In the genomic region with DNA sequence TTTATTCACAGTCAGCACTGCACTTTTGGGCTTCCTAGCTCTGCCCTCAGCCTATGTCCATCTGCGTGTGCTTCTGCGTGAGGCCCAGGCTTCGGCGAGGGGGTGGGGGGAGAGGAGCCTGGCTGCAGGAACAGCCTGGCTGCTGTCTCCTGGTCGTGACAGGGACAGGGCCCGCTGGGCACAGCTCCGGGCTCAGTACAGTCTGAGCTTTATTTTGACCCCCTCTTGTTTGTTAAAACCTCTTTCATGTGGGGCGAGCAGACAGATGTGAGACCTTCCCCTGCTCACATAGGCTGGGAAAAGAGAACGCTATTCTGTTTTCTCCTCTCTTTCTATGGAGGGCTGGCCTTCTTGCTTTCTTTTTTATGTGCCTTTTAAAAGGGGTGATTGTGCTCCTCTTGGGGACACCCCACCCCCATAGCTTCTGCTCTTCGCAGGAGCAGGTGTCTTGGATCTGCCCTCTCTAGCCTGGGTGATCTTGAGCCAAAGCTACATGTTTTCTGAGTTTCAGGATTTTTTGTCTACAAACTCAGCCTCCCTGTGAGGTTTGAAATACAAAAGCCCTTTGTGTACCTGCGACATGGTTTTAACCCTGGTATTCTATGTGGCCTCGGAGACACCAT, we compare ENCODE assay signal across 17 mouse cellular contexts.
DNase-seq lines count a peak whose midpoint lies in the region; ATAC-seq and TF ChIP-seq lines count a peak whose summit lies in the region.
"Had no signal": no experiment of that assay in that cellular context is flagged by ENCODE, and none has a peak within 500 bp of the region (broad histone marks: within the 10 kb centered on the region; RNA-seq: fewer than 3 reads in every experiment).

No protein-coding gene starts in this region.

- no peak overlapping the region for H3K27ac ChIP-seq in hindbrain, embryonic 16.5 days (ENCODE audit: low read depth, low read length)
- no peak overlapping the region for H3K27ac ChIP-seq in hindbrain, embryonic 11.5 days (ENCODE audit: low read depth, low read length)
- 0 out of 2 replicates have a peak overlapping the region, but pooled peaks have one; percentile 27 for H3K27ac ChIP-seq in olfactory bulb, adult 2 months (ENCODE audit: insufficient read depth, low read depth, low read length)
- H3K27ac ChIP-seq: embryonic facial prominence, embryonic 15.5 days; liver, embryonic 12.5 days; stomach, embryonic 15.5 days had no signal

- no peak overlapping the region for H3K9ac ChIP-seq in hindbrain, embryonic 16.5 days (ENCODE audit: low read depth, low read length)
- no peak overlapping the region for H3K9ac ChIP-seq in hindbrain, embryonic 11.5 days (ENCODE audit: low read depth, low read length)
- H3K9ac ChIP-seq: embryonic facial prominence, embryonic 15.5 days; liver, embryonic 12.5 days; stomach, embryonic 15.5 days had no signal

- no peak for TF ChIP-seq POLR2A in olfactory bulb, adult 2 months (IDR thresholded peaks at IDR 0.05; ENCODE audit: insufficient read depth, low read depth, low read length)

- 78% methylated on average over 12 of the region's 12 CpGs for WGBS in hindbrain, embryonic 16.5 days
- WGBS in hindbrain, embryonic 11.5 days = 80% methylated on average over 12 of the region's 12 CpGs
- WGBS in olfactory bulb, adult 2 months = 47% methylated on average over 12 of the region's 12 CpGs

- peak; percentile 77 for ATAC-seq in hindbrain, embryonic 16.5 days
- no peak for ATAC-seq in hindbrain, embryonic 11.5 days (ENCODE audit: low FRiP score)
- ATAC-seq: inflammation-experienced regulatory T-cells, adult 6 months; liver, embryonic 12.5 days; lung, postnatal 0 days had no signal

- peak; percentile 16 for DNase-seq in cerebellum, adult 11 months
- DNase-seq in cerebellum, postnatal 14 days = no peak
- no peak for DNase-seq in hindbrain, embryonic 11.5 days (ENCODE audit: low spot score)
- peak; percentile 48 for DNase-seq in right cerebral cortex, adult 18-20 months
- DNase-seq in right cerebral cortex, postnatal 4 days = no peak
- no peak for DNase-seq in gastrocnemius, adult 18-20 months (ENCODE audit: low spot score)
- DNase-seq: heart, adult 18-20 months; heart, postnatal 10 days; kidney, postnatal 10 days; thymus, postnatal 36 days had no signal

- H3K9me3 ChIP-seq in hindbrain, embryonic 16.5 days (ENCODE audit: control insufficient read depth, low read length) = no peaks in the 10 kb centered on the region
- no peaks in the 10 kb centered on the region for H3K9me3 ChIP-seq in hindbrain, embryonic 11.5 days (ENCODE audit: control insufficient read depth, low read length)
- H3K9me3 ChIP-seq: embryonic facial prominence, embryonic 15.5 days; liver, embryonic 12.5 days; stomach, embryonic 15.5 days had no signal

- H3K4me1 ChIP-seq in hindbrain, embryonic 16.5 days (ENCODE audit: control insufficient read depth, insufficient read depth, low read depth, low read length) = no peaks in the 10 kb centered on the region
- no peaks in the 10 kb centered on the region for H3K4me1 ChIP-seq in hindbrain, embryonic 11.5 days (replicated peaks; ENCODE audit: control insufficient read depth, insufficient read depth, low read length)
- H3K4me1 ChIP-seq in olfactory bulb, adult 2 months (ENCODE audit: control insufficient read depth, insufficient read depth, low read length) = peaks cover 18% of the 10 kb centered on the region
- H3K4me1 ChIP-seq: embryonic facial prominence, embryonic 15.5 days; liver, embryonic 12.5 days; stomach, embryonic 15.5 days had no signal

- no peaks in the 10 kb centered on the region for H3K36me3 ChIP-seq in hindbrain, embryonic 16.5 days (ENCODE audit: control insufficient read depth, insufficient read depth, low read length)
- H3K36me3 ChIP-seq in hindbrain, embryonic 11.5 days (ENCODE audit: control insufficient read depth, insufficient read depth, low read length) = no peaks in the 10 kb centered on the region
- H3K36me3 ChIP-seq: embryonic facial prominence, embryonic 15.5 days; liver, embryonic 12.5 days; stomach, embryonic 15.5 days had no signal

- H3K4me2 ChIP-seq in hindbrain, embryonic 16.5 days (ENCODE audit: low read length) = no peak overlapping the region
- H3K4me2 ChIP-seq in hindbrain, embryonic 11.5 days (replicated peaks; ENCODE audit: low read depth, low read length) = no peak overlapping the region
- H3K4me2 ChIP-seq: embryonic facial prominence, embryonic 15.5 days; liver, embryonic 12.5 days; stomach, embryonic 15.5 days had no signal

- H3K27me3 ChIP-seq in hindbrain, embryonic 16.5 days (replicated peaks; ENCODE audit: control insufficient read depth, insufficient read depth, low read length) = no peaks in the 10 kb centered on the region
- no peaks in the 10 kb centered on the region for H3K27me3 ChIP-seq in hindbrain, embryonic 11.5 days (ENCODE audit: control insufficient read depth, insufficient read depth, low read length)
- H3K27me3 ChIP-seq: embryonic facial prominence, embryonic 15.5 days; liver, embryonic 12.5 days; stomach, embryonic 15.5 days had no signal

- no peak for TF ChIP-seq CTCF in olfactory bulb, adult 2 months (IDR thresholded peaks at IDR 0.05; ENCODE audit: insufficient read depth, low read depth, low read length)

- no peak overlapping the region for H3K4me3 ChIP-seq in hindbrain, embryonic 16.5 days (ENCODE audit: low read length)
- no peak overlapping the region for H3K4me3 ChIP-seq in hindbrain, embryonic 11.5 days (ENCODE audit: low read depth, low read length)
- no peak overlapping the region for H3K4me3 ChIP-seq in olfactory bulb, adult 2 months (ENCODE audit: insufficient read depth, low read depth, low read length)
- H3K4me3 ChIP-seq: embryonic facial prominence, embryonic 15.5 days; liver, embryonic 12.5 days; stomach, embryonic 15.5 days had no signal

Comparison
In these comparisons a context has a peak if more than half of its experiments do, and no peak if none do; other contexts are left out.
1. DNase-seq: peak in cerebellum, adult 11 months (single experiment) and right cerebral cortex, adult 18-20 months (single experiment); none in cerebellum, postnatal 14 days (0 of 2), hindbrain, embryonic 11.5 days (single experiment), right cerebral cortex, postnatal 4 days (single experiment) and gastrocnemius, adult 18-20 months (single experiment).